Mouse (Mus musculus): ENCODE measurements around the gene Faf2.

DNA sequence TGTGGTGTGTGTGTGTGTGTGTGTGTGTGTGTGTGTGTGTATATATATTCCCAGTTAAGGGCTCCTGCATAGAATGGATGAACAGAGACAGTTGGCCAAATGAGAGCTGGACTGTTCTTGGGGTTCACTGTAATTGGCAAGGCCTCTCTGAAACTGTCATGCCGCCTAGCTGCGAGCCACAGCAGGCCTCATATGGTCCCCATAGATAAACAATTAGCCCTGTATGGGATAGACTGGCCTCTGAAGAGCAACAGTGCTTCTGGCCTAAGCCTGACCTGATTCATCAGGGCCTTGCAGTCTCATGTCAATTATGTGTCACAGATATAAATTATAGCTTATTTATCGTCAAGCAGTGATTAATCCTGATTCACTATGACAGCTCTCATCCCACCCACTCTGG lies 13.6 kb upstream of the Faf2 start:
- no peak for TF ChIP-seq CTCF (IDR thresholded peaks at IDR 0.05; ENCODE audit: borderline replicate concordance, extremely low read depth, insufficient read depth, insufficient read length)
- no peak for TF ChIP-seq POLR2A (IDR thresholded peaks at IDR 0.05; ENCODE audit: borderline replicate concordance, extremely low read depth, insufficient read depth, insufficient read length, poor library complexity, severe bottlenecking)

Data from brain, embryonic 14.5 days (tissue).